Mouse (Mus musculus): ENCODE data around the gene Iqschfp.

DNA sequence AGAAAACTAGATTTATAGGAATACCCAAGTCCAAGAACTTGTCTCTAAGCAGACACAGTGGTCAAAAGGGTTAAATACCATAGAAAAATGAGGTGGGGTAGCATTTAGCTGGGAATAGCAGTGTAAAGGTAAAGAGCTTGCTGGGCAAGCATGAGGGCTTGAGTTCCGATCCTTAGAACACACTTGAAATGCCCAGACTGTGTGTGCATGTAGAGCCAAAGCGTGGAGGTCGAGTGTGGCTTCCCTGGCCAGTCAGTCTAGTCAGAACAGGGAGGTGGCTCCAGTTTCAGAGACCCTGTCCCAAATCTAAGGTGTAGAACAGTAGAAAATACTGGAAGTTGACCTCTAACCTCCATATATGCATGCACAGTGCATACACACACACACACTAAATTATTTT is 591.5 kb downstream of the Iqschfp start:
- TF ChIP-seq POLR2A (IDR thresholded peaks at IDR 0.05; ENCODE audit: borderline replicate concordance, extremely low read depth, insufficient read depth, insufficient read length, poor library complexity, severe bottlenecking): no peak
- TF ChIP-seq CTCF (IDR thresholded peaks at IDR 0.05; ENCODE audit: borderline replicate concordance, extremely low read depth, insufficient read depth, insufficient read length): no peak

Measured in brain, embryonic 14.5 days (tissue).